Mouse (Mus musculus) testis, adult 2 months (tissue): ENCODE data around the gene Gm21900. TPM values are rescaled to one million over a fixed set of nuclear protein-coding genes. Genes with fewer than 3 reads are reported as not detected.
"Not testable (repeated sequence)": the region's sequence is repeated elsewhere in the genome, so short reads cannot be mapped to it uniquely, and the experiment has no call there.

ENCODE experiments used
- H3K27ac ChIP-seq: fragments of 200-500 bp; 2 replicates; pipeline ENCODE4 v1.5.1; 2012; ENCODE audit warnings: low read depth, low read length; ENCODE audit not compliant: control insufficient read depth, insufficient read depth
- H3K27me3 ChIP-seq: fragments of 200-500 bp; 2 replicates; pipeline ENCODE4 v1.6.1; 2012; ENCODE audit warnings: mild to moderate bottlenecking, low read length, moderate library complexity; ENCODE audit not compliant: control insufficient read depth, insufficient read depth
- H3K36me3 ChIP-seq: fragments of 200-500 bp; 2 replicates; pipeline ENCODE4 v1.6.1; 2012; ENCODE audit warnings: mild to moderate bottlenecking, low read length; ENCODE audit not compliant: control insufficient read depth, insufficient read depth
- H3K4me1 ChIP-seq: fragments of 200-500 bp; 2 replicates; pipeline ENCODE4 v1.6.1; 2012; ENCODE audit warnings: low read length; ENCODE audit not compliant: control insufficient read depth, insufficient read depth
- H3K4me3 ChIP-seq: fragments of 200-500 bp; 2 replicates; pipeline ENCODE4 v1.5.1; 2012; ENCODE audit warnings: low read depth, mild to moderate bottlenecking, low read length, moderate library complexity, mixed read lengths; ENCODE audit not compliant: control insufficient read depth
- polyA plus RNA-seq: library from polyadenylated mRNA; depleted of rRNA; stranded (reverse); fragments of >200 nt; gene quantifications from 2 replicates; pipeline ENCODE4 v1.2.3, GENCODE M21; 2012; rRNA removed

Gene Gm21900
- not detected in 2 replicates for polyA plus RNA-seq

- H3K4me1 ChIP-seq, H3K27ac ChIP-seq, H3K36me3 ChIP-seq, H3K4me3 ChIP-seq, H3K27me3 ChIP-seq: not testable (repeated sequence)
Measured at GRCm38 (mm10) chrY:10616061-10616460, at the start of gene Gm21900. Gm21900 (plus strand) TSS chrY:10616361.

- peak overlapping the region; percentile 13; the same call in 1 of the 2 replicates for H3K4me3 ChIP-seq
- H3K27ac ChIP-seq, H3K27me3 ChIP-seq, H3K4me1 ChIP-seq, H3K36me3 ChIP-seq: not testable (repeated sequence)
Measured at GRCm38 (mm10) chrY:10643516-10643915, 27.4 kb downstream of the Gm21900 start.

Other genes with a start within 250 kb of the Gm21900 start
- gene Gm28510, start 203.6 kb upstream of the Gm21900 start, polyA plus RNA-seq: 0.16 and 0.30 TPM in 2 replicates
- gene Gm20737, start 80.3 kb upstream of the Gm21900 start, polyA plus RNA-seq: 1.6 and 2.1 TPM in 2 replicates
- not detected in 2 replicates for gene Gm21775, start 62.9 kb upstream of the Gm21900 start, polyA plus RNA-seq
- gene Gm20777, start 136.1 kb downstream of the Gm21900 start, polyA plus RNA-seq: 2.2 and 2.4 TPM in 2 replicates